Mouse (Mus musculus): ENCODE measurements around the gene Car6. TPM values are rescaled to one million over a fixed set of nuclear protein-coding genes. Genes with fewer than 3 reads are reported as not detected.

Gene Car6
- polyA plus RNA-seq (2015; fragmentation: Nextera tagmentation; extraction: Ambion mirVana), result not detected in 2 replicates

DNA sequence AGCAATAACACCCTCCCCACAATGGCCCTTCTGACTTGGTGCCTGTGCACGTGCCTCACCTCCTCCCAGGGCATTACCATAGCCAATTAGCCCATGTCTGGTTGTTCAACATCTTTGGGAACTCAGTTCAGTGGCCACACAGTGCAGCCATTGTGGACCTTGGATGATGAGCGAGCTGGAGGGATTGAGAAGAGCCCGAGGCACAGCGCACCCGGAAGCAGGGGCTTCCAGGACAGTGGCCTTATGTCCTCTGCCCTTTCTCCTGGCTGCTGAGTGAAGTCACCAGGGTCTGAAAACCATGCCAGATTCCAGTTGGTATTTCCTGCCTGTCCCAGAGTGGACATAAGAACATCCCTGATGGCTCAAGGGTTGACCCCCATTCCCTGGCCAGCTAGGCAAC lies at the start of gene Car6:
TSS of gene Car6 (minus strand) at position 101 of the 400 bp plus-strand sequence.
- no peak within 1 kb of the TSS for H3K4me2 ChIP-seq
- H3K36me3 ChIP-seq, result no peaks in the 10 kb centered on the region
- H3K4me3 ChIP-seq (replicated peaks), result no peak within 1 kb of the TSS
- no peaks in the 10 kb centered on the region for H3K4me1 ChIP-seq
- H3K9me3 ChIP-seq, result no peaks in the 10 kb centered on the region
- no peak within 1 kb of the TSS for H3K27ac ChIP-seq
- H3K9ac ChIP-seq, result no peak within 1 kb of the TSS
- H3K27me3 ChIP-seq (replicated peaks), result no peaks in the 10 kb centered on the region
- WGBS, result 82% methylated on average over 5 of the region's 5 CpGs
- ATAC-seq (ENCODE audit: insufficient read depth, low FRiP score, low read depth), result no peak

DNA sequence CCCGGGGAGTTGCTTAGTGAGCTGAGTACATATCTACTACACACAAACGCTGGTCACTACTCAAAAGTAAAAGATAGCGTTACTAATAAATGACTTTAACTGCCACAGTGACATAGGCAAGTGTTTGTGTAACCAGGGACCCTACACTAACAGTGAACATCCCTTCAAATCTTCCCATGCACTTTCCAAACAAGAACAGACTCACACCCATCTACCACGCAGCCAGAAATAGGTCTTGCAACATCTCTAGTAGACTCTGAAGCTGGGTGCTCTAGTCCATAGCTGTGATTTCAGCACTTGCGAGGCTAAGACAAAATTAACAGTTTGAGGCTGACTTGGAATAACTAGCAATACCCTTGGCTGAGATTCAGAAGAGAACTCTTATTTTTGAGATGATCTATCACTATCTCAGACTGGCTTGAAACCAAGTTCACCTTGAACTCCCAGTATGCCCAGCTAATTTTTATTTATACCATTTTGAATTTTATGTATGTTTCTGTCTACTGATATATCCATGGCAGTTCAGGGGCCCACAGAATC lies 48.7 kb upstream of the Car6 start:
- H3K27ac ChIP-seq, result no peak overlapping the region
- H3K9me3 ChIP-seq, result no peaks in the 10 kb centered on the region
- H3K4me1 ChIP-seq, result no peaks in the 10 kb centered on the region
- WGBS, result 57% methylated on average over 5 of the region's 5 CpGs
- no peak for ATAC-seq (ENCODE audit: insufficient read depth, low FRiP score, low read depth)
- peaks cover 41% of the 10 kb centered on the region for H3K36me3 ChIP-seq
- no peaks in the 10 kb centered on the region for H3K27me3 ChIP-seq (replicated peaks)
- no peak overlapping the region for H3K4me2 ChIP-seq
- no peak overlapping the region for H3K9ac ChIP-seq
- no peak overlapping the region for H3K4me3 ChIP-seq (replicated peaks)

DNA sequence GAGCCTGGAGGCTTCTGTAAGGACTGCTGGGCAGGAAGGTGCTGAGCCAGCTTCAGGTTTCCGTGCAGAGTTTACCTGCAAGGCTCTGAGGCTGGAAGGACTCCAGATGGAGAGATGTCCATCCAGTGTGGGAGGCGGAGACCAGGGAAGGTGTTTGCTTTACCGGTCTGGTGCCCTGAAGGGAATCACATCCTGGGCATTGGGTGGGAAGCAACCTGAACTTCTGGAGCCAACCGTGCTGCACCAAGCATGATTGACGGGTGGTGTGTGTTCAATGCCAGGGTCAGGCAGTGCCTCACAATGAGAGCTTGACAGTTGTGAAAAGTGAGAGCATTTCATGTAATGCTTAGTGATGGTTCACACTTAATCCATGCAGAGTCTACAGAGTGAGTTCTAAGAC lies 47.8 kb upstream of the Car6 start:
- no peak for ATAC-seq (ENCODE audit: insufficient read depth, low FRiP score, low read depth)
- Histone ChIP-seq H3K4me3 (replicated peaks) (no peak overlapping the region), H3K9ac (no peak overlapping the region), H3K9me3 (no peaks in the 10 kb centered on the region), H3K27me3 (replicated peaks) (no peaks in the 10 kb centered on the region), H3K36me3 (peaks cover 50% of the 10 kb centered on the region), H3K27ac (no peak overlapping the region), H3K4me2 (no peak overlapping the region), H3K4me1 (no peaks in the 10 kb centered on the region)
- WGBS, result 73% methylated on average over 5 of the region's 5 CpGs

DNA sequence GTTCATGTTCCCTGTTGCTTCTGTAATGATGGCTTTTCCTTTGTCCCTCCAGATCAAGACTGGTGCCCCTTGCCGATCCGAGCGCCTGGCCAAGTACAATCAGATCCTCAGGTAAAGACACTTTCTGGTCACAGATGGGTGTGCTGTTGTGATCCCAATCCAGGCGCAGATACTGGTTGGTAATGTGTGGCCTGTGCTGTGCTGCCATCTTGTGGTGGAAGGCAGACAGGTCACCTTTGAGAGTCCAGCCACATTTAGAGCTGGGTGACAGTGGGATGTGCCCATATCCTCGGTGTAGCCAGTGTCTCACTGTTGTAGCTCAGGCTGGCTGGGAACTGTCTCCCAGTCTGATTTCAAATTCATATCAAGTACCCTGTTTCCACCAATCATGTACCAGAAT lies 46.9 kb upstream of the Car6 start:
- Histone ChIP-seq H3K4me3 (replicated peaks) (no peak overlapping the region), H3K4me1 (no peaks in the 10 kb centered on the region), H3K27ac (no peak overlapping the region), H3K9me3 (no peaks in the 10 kb centered on the region), H3K4me2 (no peak overlapping the region), H3K36me3 (peaks cover 58% of the 10 kb centered on the region), H3K9ac (no peak overlapping the region), H3K27me3 (replicated peaks) (no peaks in the 10 kb centered on the region)
- ATAC-seq (ENCODE audit: insufficient read depth, low FRiP score, low read depth), result no peak; the same call in 1 of the 2 replicates
- whole genome bisulfite sequencing, result 61% methylated on average over 5 of the region's 5 CpGs

DNA sequence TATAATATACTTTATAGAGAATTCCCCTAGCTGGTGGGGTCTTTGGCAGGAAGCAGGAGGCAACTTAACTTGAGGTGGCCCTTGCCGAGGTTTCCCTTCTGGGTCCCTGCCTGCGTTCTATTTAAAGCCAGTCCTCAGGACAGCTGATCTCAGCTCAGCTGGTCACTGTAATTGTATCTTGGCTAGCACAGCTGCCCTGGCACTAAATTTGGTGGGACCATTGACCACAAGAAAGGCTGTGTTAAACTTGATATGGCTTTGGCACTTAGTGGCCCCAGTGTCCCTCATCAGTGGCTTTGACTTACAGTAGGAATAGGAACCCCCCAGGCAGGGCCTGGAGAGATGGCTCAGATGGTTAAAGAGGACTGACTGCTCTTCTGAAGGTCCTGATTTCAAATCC lies 44.7 kb upstream of the Car6 start:
- 79% methylated on average over 2 of the region's 2 CpGs for WGBS
- Histone ChIP-seq H3K4me1 (peaks cover 17% of the 10 kb centered on the region), H3K4me3 (replicated peaks) (no peak overlapping the region), H3K36me3 (peaks cover 76% of the 10 kb centered on the region), H3K9me3 (no peaks in the 10 kb centered on the region), H3K4me2 (no peak overlapping the region), H3K27me3 (replicated peaks) (no peaks in the 10 kb centered on the region), H3K27ac (no peak overlapping the region), H3K9ac (no peak overlapping the region)
- no peak for ATAC-seq (ENCODE audit: insufficient read depth, low FRiP score, low read depth)

DNA sequence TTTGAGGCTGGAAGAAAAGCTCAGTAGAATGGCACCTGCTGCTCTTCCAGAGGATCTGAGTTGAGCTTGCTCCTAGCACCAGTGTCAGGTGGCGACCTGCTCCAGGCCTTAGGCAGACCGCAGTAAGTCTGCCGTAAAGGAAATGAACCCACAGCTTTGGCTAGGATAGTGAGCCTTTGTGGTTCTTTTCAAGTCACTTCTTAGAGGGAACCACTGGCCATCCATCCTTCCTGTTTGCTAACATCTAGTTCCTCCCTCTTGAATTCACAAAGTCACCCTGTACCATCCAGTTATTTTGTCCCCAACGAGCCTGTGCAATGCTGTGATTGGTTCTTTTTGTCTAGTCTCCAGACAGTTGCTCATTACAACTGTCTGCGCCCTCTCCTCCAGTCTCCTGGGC lies 41.6 kb upstream of the Car6 start:
- H3K4me2 ChIP-seq, result no peak overlapping the region
- H3K9me3 ChIP-seq, result no peaks in the 10 kb centered on the region
- no peak overlapping the region for H3K27ac ChIP-seq
- H3K4me1 ChIP-seq, result peaks cover 38% of the 10 kb centered on the region
- H3K9ac ChIP-seq, result no peak overlapping the region
- no peak overlapping the region for H3K4me3 ChIP-seq (replicated peaks)
- ATAC-seq (ENCODE audit: insufficient read depth, low FRiP score, low read depth), result no peak
- 80% methylated on average over 5 of the region's 5 CpGs for WGBS
- peaks cover 64% of the 10 kb centered on the region for H3K36me3 ChIP-seq
- H3K27me3 ChIP-seq (replicated peaks), result no peaks in the 10 kb centered on the region

DNA sequence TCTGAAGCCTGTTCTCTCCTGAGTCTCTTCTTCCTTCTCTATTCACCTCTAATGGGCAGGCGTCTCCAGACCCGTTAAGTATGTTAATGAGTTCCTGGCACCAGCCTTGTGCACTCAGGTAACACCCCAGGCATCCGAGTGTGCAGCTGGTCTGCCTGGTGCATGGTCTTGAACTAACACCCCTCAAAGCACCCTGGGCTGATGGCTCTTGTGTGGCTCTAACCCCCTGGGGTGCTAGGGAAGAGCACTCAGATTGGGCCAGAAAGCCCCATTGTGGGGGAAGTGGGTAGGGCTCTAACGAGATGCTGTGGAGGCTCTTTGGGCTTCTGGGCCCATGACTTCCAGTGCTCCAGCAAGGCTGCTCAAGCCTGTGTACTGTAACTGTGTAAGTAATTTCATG lies 40.6 kb upstream of the Car6 start:
- Histone ChIP-seq H3K36me3 (peaks cover 56% of the 10 kb centered on the region), H3K4me3 (replicated peaks) (no peak overlapping the region), H3K27me3 (replicated peaks) (no peaks in the 10 kb centered on the region), H3K4me2 (no peak overlapping the region), H3K4me1 (peaks cover 38% of the 10 kb centered on the region), H3K9me3 (no peaks in the 10 kb centered on the region), H3K9ac (no peak overlapping the region), H3K27ac (no peak overlapping the region)
- no peak for ATAC-seq (ENCODE audit: insufficient read depth, low FRiP score, low read depth)
- WGBS, result 78% methylated on average over 4 of the region's 4 CpGs

DNA sequence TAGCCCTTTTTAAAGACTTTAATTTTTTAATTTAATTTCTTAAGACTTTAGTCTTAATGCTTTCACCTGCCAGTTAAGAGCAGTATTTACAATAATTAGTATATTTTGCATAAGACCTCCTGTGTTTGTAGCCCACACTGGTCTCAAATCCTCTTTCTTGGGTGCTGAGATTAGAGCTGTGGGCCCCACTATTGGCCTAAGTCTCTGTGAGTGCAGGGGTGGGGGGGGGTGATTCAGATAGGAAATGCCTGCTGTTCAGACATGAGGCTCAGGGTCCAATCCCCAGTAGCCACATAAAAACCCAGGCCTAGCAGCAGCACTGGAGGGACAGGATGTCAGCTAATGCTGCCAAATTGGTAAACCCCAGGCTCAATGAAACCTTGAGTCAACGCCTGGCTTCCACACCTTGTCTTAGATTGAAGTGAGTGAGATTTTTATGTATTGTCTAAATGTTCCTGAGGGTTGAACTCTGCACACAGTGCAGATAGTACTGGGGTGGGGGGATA lies 39.3 kb upstream of the Car6 start:
- H3K36me3 ChIP-seq, result peaks cover 47% of the 10 kb centered on the region
- H3K4me2 ChIP-seq, result 0 out of 2 replicates have a peak overlapping the region, but pooled peaks have one; percentile 16
- H3K27me3 ChIP-seq (replicated peaks), result no peaks in the 10 kb centered on the region
- peaks cover 38% of the 10 kb centered on the region for H3K4me1 ChIP-seq
- H3K9ac ChIP-seq, result 0 out of 2 replicates have a peak overlapping the region, but pooled peaks have one; percentile 9
- H3K4me3 ChIP-seq (replicated peaks), result no peak overlapping the region
- H3K9me3 ChIP-seq, result no peaks in the 10 kb centered on the region
- no peak for ATAC-seq (ENCODE audit: insufficient read depth, low FRiP score, low read depth)
- no peak overlapping the region for H3K27ac ChIP-seq
- WGBS, result 76% methylated on average over 1 of the region's 1 CpGs

DNA sequence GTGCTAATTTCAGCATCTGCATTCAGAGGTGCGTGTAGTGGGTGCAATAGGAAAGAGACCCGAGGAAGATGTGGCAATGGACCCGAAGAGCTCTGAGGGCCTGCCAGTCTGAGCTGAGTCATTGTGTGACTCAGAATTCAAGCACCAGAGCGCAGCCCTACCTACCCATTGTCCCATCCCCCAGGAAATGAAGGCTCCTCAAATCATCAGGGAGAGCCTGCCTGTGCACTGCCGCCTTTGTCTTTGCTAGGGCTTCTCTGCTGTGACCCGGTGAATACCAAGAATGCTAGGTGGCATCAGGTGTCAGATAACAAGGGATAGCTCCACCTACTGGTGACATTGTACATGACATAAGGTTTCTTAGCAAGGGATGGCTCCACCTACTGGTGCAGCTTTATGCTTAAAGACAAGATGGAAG lies 38.8 kb upstream of the Car6 start:
- Histone ChIP-seq H3K4me2 (peak overlapping the region; percentile 61), H3K9me3 (no peaks in the 10 kb centered on the region), H3K4me1 (peaks cover 38% of the 10 kb centered on the region), H3K9ac (no peak overlapping the region), H3K36me3 (peaks cover 43% of the 10 kb centered on the region), H3K27me3 (replicated peaks) (no peaks in the 10 kb centered on the region), H3K4me3 (replicated peaks) (peak overlapping the region; percentile 93), H3K27ac (peak overlapping the region; percentile 97)
- 13% methylated on average over 6 of the region's 6 CpGs for WGBS
- ATAC-seq (ENCODE audit: insufficient read depth, low FRiP score, low read depth), result no peak

DNA sequence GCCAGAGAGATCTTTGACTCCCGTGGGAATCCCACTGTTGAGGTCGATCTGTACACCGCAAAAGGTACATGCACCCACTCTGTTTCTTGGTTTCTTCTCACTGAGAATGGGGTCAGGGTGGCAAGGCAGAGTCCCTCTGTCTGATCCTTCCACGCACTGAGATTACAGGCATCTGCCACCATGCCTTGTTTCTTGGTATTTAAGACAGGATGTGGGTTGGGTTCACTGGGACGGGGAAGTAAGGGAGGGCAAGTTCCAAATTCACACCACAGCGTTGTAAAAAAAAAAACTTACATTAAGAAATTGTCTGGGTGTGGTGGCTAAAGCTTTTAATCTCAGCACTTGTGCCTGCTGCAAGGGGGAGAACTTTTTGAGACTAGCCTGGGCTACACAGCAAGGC lies 38.4 kb upstream of the Car6 start:
- peak overlapping the region; percentile 97 for H3K27ac ChIP-seq
- peak overlapping the region; percentile 61 for H3K4me2 ChIP-seq
- 34% methylated on average over 6 of the region's 6 CpGs for WGBS
- H3K36me3 ChIP-seq, result peaks cover 39% of the 10 kb centered on the region
- H3K4me1 ChIP-seq, result peaks cover 40% of the 10 kb centered on the region
- ATAC-seq (ENCODE audit: insufficient read depth, low FRiP score, low read depth), result no peak
- H3K27me3 ChIP-seq (replicated peaks), result no peaks in the 10 kb centered on the region
- no peak overlapping the region for H3K9ac ChIP-seq
- peak overlapping the region; percentile 93 for H3K4me3 ChIP-seq (replicated peaks)
- H3K9me3 ChIP-seq, result no peaks in the 10 kb centered on the region

DNA sequence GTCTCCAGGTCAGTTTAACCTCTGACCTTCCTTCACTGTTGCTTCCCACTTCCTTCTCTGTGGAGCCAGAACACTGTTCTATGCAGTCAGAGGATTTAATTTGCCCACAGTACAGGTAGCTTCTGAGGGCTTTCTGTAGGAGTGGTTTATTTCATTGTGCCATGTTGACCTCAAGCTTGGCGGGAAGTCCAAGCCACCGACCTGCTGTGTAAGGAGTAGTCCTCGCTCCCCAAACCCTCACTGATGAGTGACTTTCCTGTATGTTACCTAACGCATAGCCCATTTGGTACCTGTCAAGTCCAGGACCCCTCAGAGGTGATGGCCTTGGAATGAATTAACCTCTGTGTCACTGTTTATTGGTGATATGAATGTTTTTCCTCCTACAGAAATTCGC lies 38.0 kb upstream of the Car6 start:
- peaks cover 35% of the 10 kb centered on the region for H3K36me3 ChIP-seq
- H3K4me1 ChIP-seq, result peaks cover 42% of the 10 kb centered on the region
- H3K4me2 ChIP-seq, result peak overlapping the region; percentile 61
- peak overlapping the region; percentile 97 for H3K27ac ChIP-seq
- WGBS, result 33% methylated on average over 5 of the region's 5 CpGs
- H3K9me3 ChIP-seq, result no peaks in the 10 kb centered on the region
- H3K9ac ChIP-seq, result no peak overlapping the region
- ATAC-seq (ENCODE audit: insufficient read depth, low FRiP score, low read depth), result no peak
- H3K27me3 ChIP-seq (replicated peaks), result no peaks in the 10 kb centered on the region
- H3K4me3 ChIP-seq (replicated peaks), result peak overlapping the region; percentile 93

DNA sequence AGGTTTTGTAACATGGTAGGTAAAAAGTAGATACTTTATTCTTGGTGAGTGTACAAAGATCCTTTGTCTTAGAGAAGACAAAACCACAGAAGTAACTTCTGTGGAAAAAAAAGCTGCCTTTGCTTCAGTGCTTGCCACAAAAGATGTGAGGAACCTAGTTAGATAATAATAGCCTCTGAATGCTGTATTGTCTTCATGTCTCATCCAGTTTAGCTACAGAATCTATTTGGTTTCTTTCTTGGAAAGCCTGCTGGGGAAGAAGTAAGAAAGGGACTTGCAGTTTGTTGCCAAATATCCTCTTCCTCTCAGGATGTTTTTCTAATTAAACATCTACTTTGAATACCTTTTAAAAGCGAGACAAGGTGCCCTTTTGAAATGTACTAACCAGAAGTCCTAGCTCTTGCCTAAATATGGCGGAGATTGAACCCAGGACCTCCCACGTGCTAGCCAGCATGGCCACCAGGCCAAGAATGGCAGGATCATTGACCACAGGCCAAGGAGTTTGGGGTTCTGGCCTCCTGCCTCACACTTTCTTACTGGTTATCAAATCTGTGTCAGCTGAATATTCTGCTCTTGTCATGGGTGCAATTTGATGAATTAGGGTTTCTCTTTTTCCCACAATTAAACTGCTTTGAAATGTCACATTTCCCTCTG lies 37.4 kb upstream of the Car6 start:
- WGBS, result 6% methylated on average over 3 of the region's 3 CpGs
- no peaks in the 10 kb centered on the region for H3K9me3 ChIP-seq
- peak overlapping the region; percentile 61 for H3K4me2 ChIP-seq
- peak overlapping the region; percentile 97 for H3K27ac ChIP-seq
- ATAC-seq (ENCODE audit: insufficient read depth, low FRiP score, low read depth), result no peak
- peak overlapping the region; percentile 81; the same call in 1 of the 2 replicates for H3K9ac ChIP-seq
- H3K4me1 ChIP-seq, result peaks cover 42% of the 10 kb centered on the region
- peaks cover 29% of the 10 kb centered on the region for H3K36me3 ChIP-seq
- peak overlapping the region; percentile 93 for H3K4me3 ChIP-seq (replicated peaks)
- no peaks in the 10 kb centered on the region for H3K27me3 ChIP-seq (replicated peaks)

Measured in stomach, embryonic 15.5 days (tissue).